Mouse (Mus musculus): ENCODE measurements at regions not wholly inside any gene's neighbourhood (a gene's known extent, or its start where the extent isn't known, plus 50 kb on each side); places are given as distances from the start of the nearest gene placed in this dataset.

- no peak for TF ChIP-seq EP300 (IDR thresholded peaks at IDR 0.05; ENCODE audit: low read depth)
- no peak for TF ChIP-seq CTCF (IDR thresholded peaks at IDR 0.05; ENCODE audit: low read depth)
Observed at GRCm38 (mm10) chr10:67746140-67746539, 166.3 kb downstream of the Zfp365 start.

Measured in heart, postnatal 0 days (tissue).